Mouse (Mus musculus) thymus, adult 18-20 months (tissue): Measurements from ENCODE around the gene Il33.

ENCODE experiments used
- DNase-seq, 2 experiments: peaks; one replicate each; pipeline ENCODE4 v3.0.0; 2022; ENCODE audit warnings: mixed read lengths in 2 of 2

Gene Il33

GRCm38 (mm10) chr19:30000406-30001365 is 75.8 kb downstream of the Il33 start:
- DNase-seq: no peak

- no peak for DNase-seq
Measured at GRCm38 (mm10) chr19:30001550-30001949, 76.6 kb downstream of the Il33 start.

GRCm38 (mm10) chr19:30003621-30004020 is 78.7 kb downstream of the Il33 start, which contains the start of gene Trpd52l3:
Trpd52l3 (plus strand) TSS chr19:30003790.
- no peak for DNase-seq

- DNase-seq: no peak
Measured at GRCm38 (mm10) chr19:30006371-30006770, 81.5 kb downstream of the Il33 start.
